Mouse (Mus musculus): ENCODE measurements around the gene Nlrc5.

Nlrc5 gene

DNA sequence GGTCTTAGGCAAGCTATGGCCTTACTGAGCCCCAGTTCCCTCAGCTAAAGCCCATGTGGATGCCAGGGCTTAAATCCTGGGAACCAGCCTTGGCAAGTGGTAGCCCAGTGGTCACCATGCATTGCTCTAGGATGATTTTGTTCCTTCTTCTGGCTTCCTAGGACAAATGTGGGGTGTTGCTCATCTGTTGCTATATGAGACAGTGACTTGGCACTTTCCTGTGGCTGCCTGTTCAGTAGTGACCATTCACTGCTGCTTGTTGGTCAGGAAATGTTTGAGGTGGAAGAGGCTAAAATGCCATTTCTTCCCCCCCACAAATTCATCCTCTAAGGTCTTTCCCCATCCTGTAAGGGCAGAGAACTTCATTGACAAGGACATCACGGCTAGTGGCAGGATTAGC is 135.3 kb downstream of the Nlrc5 start:
- DNase-seq, result no peak

DNA sequence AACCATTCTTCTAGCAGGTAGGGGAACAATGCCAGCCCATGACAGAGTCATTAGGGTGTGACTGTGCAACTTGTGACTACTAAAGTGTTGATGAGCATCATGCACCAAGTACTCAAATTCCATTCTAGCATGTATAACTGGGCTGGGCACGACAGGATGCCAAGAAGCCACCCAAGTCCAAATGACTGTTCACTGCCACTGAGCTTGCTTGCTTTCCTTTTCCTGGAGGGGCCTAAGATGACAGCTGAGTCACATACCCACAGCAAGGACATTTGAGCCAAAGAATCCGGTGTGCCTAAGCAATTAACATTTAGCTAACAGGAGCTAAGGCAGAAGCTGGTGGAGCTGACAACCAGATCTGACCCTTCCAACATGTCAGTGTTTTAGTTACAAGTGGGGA is 137.7 kb downstream of the Nlrc5 start:
- no peak for DNase-seq

DNA sequence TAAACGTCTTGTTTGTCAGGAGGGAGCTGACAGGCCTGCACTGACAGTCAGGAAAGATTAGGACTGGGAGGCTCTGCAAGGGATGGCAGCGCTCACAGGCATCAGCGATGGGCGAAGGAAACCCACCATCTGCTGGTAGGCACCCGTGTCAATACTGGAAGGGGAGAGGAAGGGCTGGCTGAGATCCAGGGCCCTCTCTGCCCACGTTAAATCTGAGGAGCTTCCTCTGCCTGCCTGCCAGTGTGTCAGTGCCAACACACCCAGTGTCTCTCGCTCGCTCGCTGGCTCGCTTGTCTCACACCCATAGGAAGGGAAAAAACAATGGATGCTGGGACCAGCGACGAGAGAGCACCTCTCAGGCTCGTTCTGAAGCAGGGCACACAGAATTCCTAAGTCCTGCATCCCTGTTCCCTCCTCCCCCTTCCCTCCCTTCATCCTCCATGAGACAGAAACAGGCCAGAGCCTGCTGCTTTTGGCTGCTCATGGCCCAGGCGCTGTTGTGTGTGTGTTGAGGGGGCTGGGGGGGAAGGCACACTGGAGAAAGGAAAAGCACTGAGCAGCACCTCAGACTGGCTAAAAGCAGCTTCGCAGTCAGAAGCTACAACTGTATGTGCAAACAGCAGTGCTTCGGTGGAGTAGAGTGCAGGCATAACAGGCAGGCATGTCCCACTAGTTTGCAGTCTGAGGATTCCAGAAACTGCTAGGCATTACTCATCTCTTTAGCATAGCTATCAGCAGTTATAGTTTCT is 140.2 kb downstream of the Nlrc5 start:
- peak in 1 of 2 experiments; percentile 24 for DNase-seq

- no peak for DNase-seq
Measured at GRCm38 (mm10) chr8:94575148-94575547, 141.0 kb downstream of the Nlrc5 start.

Data from kidney, postnatal 25 days (tissue).